Mouse (Mus musculus): ENCODE measurements around the gene Rnf187. TPM values are rescaled to one million over a fixed set of nuclear protein-coding genes. Genes with fewer than 3 reads are reported as not detected.
A peak's percentile ranks its signal among the peaks of the same experiment; 100 is the strongest.

The Rnf187 gene
- polyA plus RNA-seq, 1 experiment from 2014 or later: 315 TPM

GRCm38 (mm10) chr11:58979661-58980060 lies 40.9 kb upstream of the Rnf187 start:
- 82% methylated on average over 7 of the region's 7 CpGs for WGBS
- Histone ChIP-seq H3K27me3 (ENCODE audit: control insufficient read depth, insufficient read depth, low read length) (no peaks in the 10 kb centered on the region), H3K4me2 (ENCODE audit: low read depth, low read length) (peak overlapping the region; percentile 95), H3K27ac (replicated peaks; ENCODE audit: low read depth, low read length) (no peak overlapping the region), H3K9me3 (replicated peaks; ENCODE audit: control insufficient read depth, low read length) (no peaks in the 10 kb centered on the region), H3K4me1 (ENCODE audit: control insufficient read depth, insufficient read depth, low read length) (peaks cover 8% of the 10 kb centered on the region), H3K9ac (replicated peaks; ENCODE audit: low read length) (no peak overlapping the region), H3K36me3 (replicated peaks; ENCODE audit: control insufficient read depth, insufficient read depth, low read depth, low read length) (peaks cover 2% of the 10 kb centered on the region), H3K4me3 (ENCODE audit: low read depth, low read length) (no peak overlapping the region)
- DNase-seq (ENCODE audit: low spot score): no peak
- no peak for ATAC-seq (replicated peaks; ENCODE audit: insufficient number of reproducible peaks, low FRiP score, low TSS enrichment, low read depth)

- Histone ChIP-seq H3K9me3 (replicated peaks; ENCODE audit: control insufficient read depth, low read length) (no peaks in the 10 kb centered on the region), H3K27ac (replicated peaks; ENCODE audit: low read depth, low read length) (no peak overlapping the region), H3K4me2 (ENCODE audit: low read depth, low read length) (peak overlapping the region; percentile 95), H3K36me3 (replicated peaks; ENCODE audit: control insufficient read depth, insufficient read depth, low read depth, low read length) (peaks cover 2% of the 10 kb centered on the region), H3K9ac (replicated peaks; ENCODE audit: low read length) (peak overlapping the region; percentile 90; the same call in 1 of the 2 replicates), H3K27me3 (ENCODE audit: control insufficient read depth, insufficient read depth, low read length) (no peaks in the 10 kb centered on the region), H3K4me3 (ENCODE audit: low read depth, low read length) (peak overlapping the region; percentile 94), H3K4me1 (ENCODE audit: control insufficient read depth, insufficient read depth, low read length) (peaks cover 8% of the 10 kb centered on the region)
- ATAC-seq (replicated peaks; ENCODE audit: insufficient number of reproducible peaks, low FRiP score, low TSS enrichment, low read depth) (no peak), DNase-seq (ENCODE audit: low spot score) (no peak)
- WGBS: 79% methylated on average over 3 of the region's 3 CpGs
Measured at GRCm38 (mm10) chr11:58979183-58979582, 40.5 kb upstream of the Rnf187 start.

- no peak for ATAC-seq (replicated peaks; ENCODE audit: insufficient number of reproducible peaks, low FRiP score, low TSS enrichment, low read depth)
- Histone ChIP-seq H3K9me3 (replicated peaks; ENCODE audit: control insufficient read depth, low read length) (no peaks in the 10 kb centered on the region), H3K4me3 (ENCODE audit: low read depth, low read length) (peak overlapping the region; percentile 94), H3K9ac (replicated peaks; ENCODE audit: low read length) (peak overlapping the region; percentile 90), H3K36me3 (replicated peaks; ENCODE audit: control insufficient read depth, insufficient read depth, low read depth, low read length) (peaks cover under 1% of the 10 kb centered on the region; the same call in 1 of the 2 replicates), H3K27ac (replicated peaks; ENCODE audit: low read depth, low read length) (no peak overlapping the region), H3K4me1 (ENCODE audit: control insufficient read depth, insufficient read depth, low read length) (peaks cover 8% of the 10 kb centered on the region), H3K27me3 (ENCODE audit: control insufficient read depth, insufficient read depth, low read length) (no peaks in the 10 kb centered on the region), H3K4me2 (ENCODE audit: low read depth, low read length) (peak overlapping the region; percentile 95)
- 4% methylated on average over 5 of the region's 5 CpGs for WGBS
- DNase-seq (ENCODE audit: low spot score): no peak
Measured at GRCm38 (mm10) chr11:58978706-58979030, 40.0 kb upstream of the Rnf187 start.

GRCm38 (mm10) chr11:58978027-58978705 lies 39.5 kb upstream of the Rnf187 start, which contains the start of gene Trim11:
Trim11 (plus strand) TSS chr11:58978093.
- ATAC-seq (replicated peaks; ENCODE audit: insufficient number of reproducible peaks, low FRiP score, low TSS enrichment, low read depth) (peak; percentile 77), DNase-seq (ENCODE audit: low spot score) (peak; percentile 95)
- WGBS: under 1% methylated on average over 64 of the region's 64 CpGs
- no peaks in the 10 kb centered on the region for H3K27me3 ChIP-seq (ENCODE audit: control insufficient read depth, insufficient read depth, low read length)
- H3K36me3 ChIP-seq (replicated peaks; ENCODE audit: control insufficient read depth, insufficient read depth, low read depth, low read length): no peaks in the 10 kb centered on the region
- H3K9me3 ChIP-seq (replicated peaks; ENCODE audit: control insufficient read depth, low read length): no peaks in the 10 kb centered on the region
- peak within 1 kb of the TSS; percentile 90 for H3K9ac ChIP-seq (replicated peaks; ENCODE audit: low read length)
- H3K27ac ChIP-seq (replicated peaks; ENCODE audit: low read depth, low read length): no peak within 1 kb of the TSS
- H3K4me1 ChIP-seq (ENCODE audit: control insufficient read depth, insufficient read depth, low read length): peaks cover 8% of the 10 kb centered on the region
- H3K4me3 ChIP-seq (ENCODE audit: low read depth, low read length): peak within 1 kb of the TSS; percentile 94
- H3K4me2 ChIP-seq (ENCODE audit: low read depth, low read length): peak within 1 kb of the TSS; percentile 95

GRCm38 (mm10) chr11:58977607-58978026 lies 38.9 kb upstream of the Rnf187 start:
- no peak for DNase-seq (ENCODE audit: low spot score)
- Histone ChIP-seq H3K27ac (replicated peaks; ENCODE audit: low read depth, low read length) (no peak overlapping the region), H3K4me1 (ENCODE audit: control insufficient read depth, insufficient read depth, low read length) (peaks cover 8% of the 10 kb centered on the region), H3K9me3 (replicated peaks; ENCODE audit: control insufficient read depth, low read length) (no peaks in the 10 kb centered on the region), H3K36me3 (replicated peaks; ENCODE audit: control insufficient read depth, insufficient read depth, low read depth, low read length) (no peaks in the 10 kb centered on the region), H3K4me2 (ENCODE audit: low read depth, low read length) (peak overlapping the region; percentile 95), H3K27me3 (ENCODE audit: control insufficient read depth, insufficient read depth, low read length) (no peaks in the 10 kb centered on the region), H3K4me3 (ENCODE audit: low read depth, low read length) (peak overlapping the region; percentile 94), H3K9ac (replicated peaks; ENCODE audit: low read length) (peak overlapping the region; percentile 90)
- 0% methylated on average over 21 of the region's 21 CpGs for WGBS
- no peak for ATAC-seq (replicated peaks; ENCODE audit: insufficient number of reproducible peaks, low FRiP score, low TSS enrichment, low read depth)

GRCm38 (mm10) chr11:58977150-58977549 lies 38.4 kb upstream of the Rnf187 start:
- Histone ChIP-seq H3K36me3 (replicated peaks; ENCODE audit: control insufficient read depth, insufficient read depth, low read depth, low read length) (no peaks in the 10 kb centered on the region), H3K4me1 (ENCODE audit: control insufficient read depth, insufficient read depth, low read length) (peaks cover 8% of the 10 kb centered on the region), H3K4me2 (ENCODE audit: low read depth, low read length) (peak overlapping the region; percentile 95), H3K27me3 (ENCODE audit: control insufficient read depth, insufficient read depth, low read length) (no peaks in the 10 kb centered on the region), H3K9ac (replicated peaks; ENCODE audit: low read length) (peak overlapping the region; percentile 90), H3K27ac (replicated peaks; ENCODE audit: low read depth, low read length) (no peak overlapping the region), H3K4me3 (ENCODE audit: low read depth, low read length) (peak overlapping the region; percentile 94), H3K9me3 (replicated peaks; ENCODE audit: control insufficient read depth, low read length) (no peaks in the 10 kb centered on the region)
- under 1% methylated on average over 29 of the region's 29 CpGs for WGBS
- DNase-seq (ENCODE audit: low spot score): peak; percentile 26
- ATAC-seq (replicated peaks; ENCODE audit: insufficient number of reproducible peaks, low FRiP score, low TSS enrichment, low read depth): no peak

GRCm38 (mm10) chr11:58974414-58974813 lies 35.7 kb upstream of the Rnf187 start:
- Histone ChIP-seq H3K36me3 (replicated peaks; ENCODE audit: control insufficient read depth, insufficient read depth, low read depth, low read length) (no peaks in the 10 kb centered on the region), H3K27ac (replicated peaks; ENCODE audit: low read depth, low read length) (no peak overlapping the region), H3K4me1 (ENCODE audit: control insufficient read depth, insufficient read depth, low read length) (peaks cover 2% of the 10 kb centered on the region), H3K27me3 (ENCODE audit: control insufficient read depth, insufficient read depth, low read length) (no peaks in the 10 kb centered on the region), H3K4me2 (ENCODE audit: low read depth, low read length) (no peak overlapping the region), H3K9me3 (replicated peaks; ENCODE audit: control insufficient read depth, low read length) (no peaks in the 10 kb centered on the region), H3K9ac (replicated peaks; ENCODE audit: low read length) (no peak overlapping the region), H3K4me3 (ENCODE audit: low read depth, low read length) (no peak overlapping the region)
- 90% methylated on average over 3 of the region's 3 CpGs for WGBS
- ATAC-seq (replicated peaks; ENCODE audit: insufficient number of reproducible peaks, low FRiP score, low TSS enrichment, low read depth) (no peak), DNase-seq (ENCODE audit: low spot score) (no peak)

- H3K4me1 ChIP-seq (ENCODE audit: control insufficient read depth, insufficient read depth, low read length): no peaks in the 10 kb centered on the region
- no peak overlapping the region for H3K9ac ChIP-seq (replicated peaks; ENCODE audit: low read length)
- H3K4me2 ChIP-seq (ENCODE audit: low read depth, low read length): no peak overlapping the region
- 94% methylated on average over 3 of the region's 3 CpGs for WGBS
- ATAC-seq (replicated peaks; ENCODE audit: insufficient number of reproducible peaks, low FRiP score, low TSS enrichment, low read depth): no peak
- no peaks in the 10 kb centered on the region for H3K9me3 ChIP-seq (replicated peaks; ENCODE audit: control insufficient read depth, low read length)
- H3K36me3 ChIP-seq (replicated peaks; ENCODE audit: control insufficient read depth, insufficient read depth, low read depth, low read length): no peaks in the 10 kb centered on the region
- H3K27me3 ChIP-seq (ENCODE audit: control insufficient read depth, insufficient read depth, low read length): no peaks in the 10 kb centered on the region
- no peak overlapping the region for H3K4me3 ChIP-seq (ENCODE audit: low read depth, low read length)
- no peak for DNase-seq (ENCODE audit: low spot score)
- H3K27ac ChIP-seq (replicated peaks; ENCODE audit: low read depth, low read length): no peak overlapping the region
Measured at GRCm38 (mm10) chr11:58971796-58972195, 33.1 kb upstream of the Rnf187 start.
